Mouse (Mus musculus) bone marrow, adult 2 months (tissue): ENCODE data around the gene Fam169b. TPM values are rescaled to one million over a fixed set of nuclear protein-coding genes. Genes with fewer than 3 reads are reported as not detected.

Source experiments
- H3K27ac ChIP-seq: fragments of 200-500 bp; 2 replicates; pipeline ENCODE4 v1.5.1; 2012; ENCODE audit warnings: low read depth, mild to moderate bottlenecking, control low read depth, inconsistent platforms, low read length; ENCODE audit not compliant: control insufficient read depth, poor library complexity, insufficient read depth
- H3K4me1 ChIP-seq: fragments of 200-500 bp; 2 replicates; pipeline ENCODE4 v1.6.1; 2011; ENCODE audit warnings: low read length; ENCODE audit not compliant: control insufficient read depth, insufficient read depth
- H3K4me3 ChIP-seq: fragments of 200-500 bp; replicated peaks from 2 replicates; pipeline ENCODE3; 2011; ENCODE audit warnings: mild to moderate bottlenecking, low read depth, low read length, control low read depth; ENCODE audit not compliant: control insufficient read depth
- CTCF ChIP-seq: fragments of 200-500 bp; IDR thresholded peaks from 2 replicates; pipeline ENCODE4 v1.5.1; 2011; ENCODE audit warnings: low read length, control low read depth; ENCODE audit not compliant: control insufficient read depth, insufficient read depth
- POLR2A ChIP-seq: fragments of 200-500 bp; IDR thresholded peaks from 2 replicates; pipeline ENCODE4 v1.6.1; 2011; ENCODE audit warnings: low read depth, mild to moderate bottlenecking, control low read depth, low read length, borderline replicate concordance; ENCODE audit not compliant: control insufficient read depth
- WGBS: fragments of 180-500 bp; shearing (Covaris S2); methylation state at CpG from one replicate; pipeline ENCODE4 v1.1.7; 2018; 5-methylcytosine and 5-hydroxymethylcytosine counted together
- polyA plus RNA-seq: library from polyadenylated mRNA; stranded (reverse); fragments of >200 nt; gene quantifications from 2 replicates; pipeline ENCODE4 v1.2.4, GENCODE M21; 2011; ENCODE audit warnings: low replicate concordance; ENCODE audit not compliant: missing spikeins, insufficient read depth, insufficient read length

Fam169b gene
- polyA plus RNA-seq, 1 experiment, result 3.5 TPM

GRCm38 (mm10) chr7:68332799-68333198 lies 59.2 kb downstream of the Fam169b start:
- no peaks in the 10 kb centered on the region for H3K4me1 ChIP-seq
- WGBS, result 85% methylated on average over 6 of the region's 6 CpGs
- TF ChIP-seq CTCF (no peak), POLR2A (no peak)
- H3K27ac ChIP-seq, result no peak overlapping the region
- H3K4me3 ChIP-seq, result no peak overlapping the region

GRCm38 (mm10) chr7:68337080-68337781 lies 63.6 kb downstream of the Fam169b start:
- H3K27ac ChIP-seq, result no peak overlapping the region
- no peaks in the 10 kb centered on the region for H3K4me1 ChIP-seq
- 74% methylated on average over 8 of the region's 8 CpGs for WGBS
- TF ChIP-seq CTCF, result no peak
- no peak for TF ChIP-seq POLR2A
- H3K4me3 ChIP-seq, result no peak overlapping the region

- H3K27ac ChIP-seq, result no peak overlapping the region
- TF ChIP-seq POLR2A (no peak), CTCF (no peak)
- WGBS, result 83% methylated on average over 6 of the region's 6 CpGs
Observed at GRCm38 (mm10) chr7:68338680-68339079, 65.0 kb downstream of the Fam169b start.

GRCm38 (mm10) chr7:68344561-68344960 lies 70.9 kb downstream of the Fam169b start:
- no peak overlapping the region for H3K27ac ChIP-seq
- no peak overlapping the region for H3K4me3 ChIP-seq
- H3K4me1 ChIP-seq, result no peaks in the 10 kb centered on the region
- 78% methylated on average over 5 of the region's 5 CpGs for WGBS
- TF ChIP-seq CTCF (no peak), POLR2A (no peak)

More at GRCm38 (mm10) chr7:68338680-68339079, 65.0 kb downstream of the Fam169b start:
- Histone ChIP-seq H3K4me3 (no peak overlapping the region), H3K4me1 (no peaks in the 10 kb centered on the region)

- Histone ChIP-seq H3K27ac (no peak overlapping the region), H3K4me1 (no peaks in the 10 kb centered on the region), H3K4me3 (no peak overlapping the region)
- WGBS, result 84% methylated on average over 10 of the region's 10 CpGs
- TF ChIP-seq POLR2A, result no peak
- no peak for TF ChIP-seq CTCF
Observed at GRCm38 (mm10) chr7:68345963-68346362, 72.3 kb downstream of the Fam169b start.

- Histone ChIP-seq H3K4me3 (no peak overlapping the region), H3K4me1 (no peaks in the 10 kb centered on the region), H3K27ac (no peak overlapping the region)
- WGBS, result 83% methylated on average over 11 of the region's 11 CpGs
- TF ChIP-seq POLR2A (no peak), CTCF (no peak)
Observed at GRCm38 (mm10) chr7:68355325-68356076, 81.9 kb downstream of the Fam169b start.

- no peaks in the 10 kb centered on the region for H3K4me1 ChIP-seq
- TF ChIP-seq CTCF, result peak; percentile 44; the same call in 1 of the 2 replicates
- TF ChIP-seq POLR2A, result no peak
- 26% methylated on average over 7 of the region's 7 CpGs for WGBS
- H3K27ac ChIP-seq, result no peak overlapping the region
- H3K4me3 ChIP-seq, result no peak overlapping the region
Observed at GRCm38 (mm10) chr7:68357407-68357806, 83.8 kb downstream of the Fam169b start.

- TF ChIP-seq POLR2A, result no peak
- no peaks in the 10 kb centered on the region for H3K4me1 ChIP-seq
- H3K27ac ChIP-seq, result no peak overlapping the region
- WGBS, result 73% methylated on average over 7 of the region's 7 CpGs
- H3K4me3 ChIP-seq, result no peak overlapping the region
Observed at GRCm38 (mm10) chr7:68362609-68363008, 89.0 kb downstream of the Fam169b start.

- Histone ChIP-seq H3K4me3 (no peak overlapping the region), H3K4me1 (no peaks in the 10 kb centered on the region), H3K27ac (no peak overlapping the region)
- TF ChIP-seq CTCF, result no peak
- TF ChIP-seq POLR2A, result no peak
- WGBS, result 89% methylated on average over 9 of the region's 9 CpGs
Observed at GRCm38 (mm10) chr7:68365711-68366110, 92.1 kb downstream of the Fam169b start.
